Mouse (Mus musculus): ENCODE results near the gene Dnajb5. TPM values are rescaled to one million over a fixed set of nuclear protein-coding genes. Genes with fewer than 3 reads are reported as not detected.
A peak's percentile ranks its signal among the peaks of the same experiment; 100 is the strongest.

The Dnajb5 gene
- polyA plus RNA-seq (2012; rRNA removed): 16.9 and 17.4 TPM in 2 replicates
- 7.4 and 7.6 TPM in 2 replicates for polyA plus RNA-seq (2014; fragmentation: Nextera tagmentation; extraction: Ambion mirVana)

DNA sequence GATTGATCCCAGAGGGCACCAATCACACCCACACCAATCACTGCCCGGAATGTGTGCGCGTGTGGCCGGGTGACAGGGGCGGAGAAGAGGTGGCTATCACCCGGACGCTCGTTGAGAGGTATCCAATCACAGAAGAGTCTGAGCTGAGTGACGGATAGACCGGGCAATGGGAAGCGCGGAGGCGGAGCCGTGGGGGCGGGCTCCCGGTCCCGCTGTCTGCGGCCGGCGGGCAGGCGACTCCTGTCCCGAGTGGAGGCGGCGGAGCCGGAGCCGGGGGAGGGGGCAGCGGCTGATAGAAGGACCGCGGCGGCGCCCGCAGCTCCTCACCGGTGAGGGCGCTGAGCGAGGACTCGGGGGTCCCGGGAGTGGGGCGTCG, at the start of gene Dnajb5:
Gene Dnajb5, plus strand, starts transcription at position 139 of the 376 bp plus-strand sequence.
- WGBS: 2% methylated on average over 38 of the region's 39 CpGs
- peaks cover 9% of the 10 kb centered on the region for H3K4me1 ChIP-seq (ENCODE audit: control insufficient read depth, insufficient read depth, low read length)

DNA sequence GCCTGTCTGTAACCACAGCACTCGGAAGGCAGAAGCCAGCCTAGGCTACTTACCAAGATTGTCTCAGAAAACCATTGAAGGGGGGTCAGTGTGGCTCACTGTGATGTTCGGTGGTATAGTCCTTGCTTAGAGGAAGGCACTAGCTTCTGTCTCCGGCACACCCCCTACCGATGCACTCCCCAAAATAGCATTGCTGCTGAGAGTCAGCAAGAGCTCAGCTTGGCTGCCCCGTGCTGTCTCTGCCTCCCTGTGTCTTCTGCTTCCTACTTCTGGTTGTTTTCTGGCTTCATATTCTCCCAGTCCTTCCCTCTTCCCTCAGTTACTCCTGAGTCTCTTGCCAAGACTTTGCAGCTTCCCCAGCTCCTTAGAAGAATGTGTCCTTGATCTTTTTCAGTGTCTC, 48.7 kb upstream of the Dnajb5 start:
- H3K4me1 ChIP-seq (ENCODE audit: control insufficient read depth, insufficient read depth, low read length): no peaks in the 10 kb centered on the region
- H3K9ac ChIP-seq (ENCODE audit: low read depth, low read length, severe bottlenecking): no peak overlapping the region
- H3K4me3 ChIP-seq (replicated peaks; ENCODE audit: low read length): no peak overlapping the region
- H3K27me3 ChIP-seq (ENCODE audit: control insufficient read depth, insufficient read depth, low read length): no peaks in the 10 kb centered on the region
- TF ChIP-seq POLR2A (IDR thresholded peaks at IDR 0.05; ENCODE audit: borderline replicate concordance, extremely low read depth, insufficient read depth, insufficient read length): no peak
- H3K4me2 ChIP-seq (replicated peaks; ENCODE audit: low read depth, low read length, severe bottlenecking): no peak overlapping the region
- no peaks in the 10 kb centered on the region for H3K9me3 ChIP-seq (ENCODE audit: control insufficient read depth, low read length)
- ATAC-seq (ENCODE audit: low FRiP score, low read depth): no peak
- H3K27ac ChIP-seq (replicated peaks; ENCODE audit: low read depth, low read length): no peak overlapping the region
- DNase-seq (ENCODE audit: low spot score): no peak
- H3K36me3 ChIP-seq (ENCODE audit: control insufficient read depth, insufficient read depth, low read length): no peaks in the 10 kb centered on the region
- 62% methylated on average over 5 of the region's 5 CpGs for WGBS

More for the DNA sequence above, at the start of gene Dnajb5:
- H3K9me3 ChIP-seq (ENCODE audit: control insufficient read depth, low read length): no peaks in the 10 kb centered on the region
- ATAC-seq (ENCODE audit: low FRiP score, low read depth) (peak; percentile 96), DNase-seq (ENCODE audit: low spot score) (peak; percentile 94)
- peaks cover 6% of the 10 kb centered on the region; the same call in 1 of the 2 replicates for H3K27me3 ChIP-seq (ENCODE audit: control insufficient read depth, insufficient read depth, low read length)
- H3K4me3 ChIP-seq (replicated peaks; ENCODE audit: low read length): peak within 1 kb of the TSS; percentile 85
- TF ChIP-seq POLR2A (IDR thresholded peaks at IDR 0.05; ENCODE audit: borderline replicate concordance, extremely low read depth, insufficient read depth, insufficient read length): peak; percentile 83
- no peaks in the 10 kb centered on the region for H3K36me3 ChIP-seq (ENCODE audit: control insufficient read depth, insufficient read depth, low read length)
- peak within 1 kb of the TSS; percentile 75 for H3K4me2 ChIP-seq (replicated peaks; ENCODE audit: low read depth, low read length, severe bottlenecking)
- peak within 1 kb of the TSS; percentile 86 for H3K27ac ChIP-seq (replicated peaks; ENCODE audit: low read depth, low read length)
- peak within 1 kb of the TSS; percentile 89 for H3K9ac ChIP-seq (ENCODE audit: low read depth, low read length, severe bottlenecking)

DNA sequence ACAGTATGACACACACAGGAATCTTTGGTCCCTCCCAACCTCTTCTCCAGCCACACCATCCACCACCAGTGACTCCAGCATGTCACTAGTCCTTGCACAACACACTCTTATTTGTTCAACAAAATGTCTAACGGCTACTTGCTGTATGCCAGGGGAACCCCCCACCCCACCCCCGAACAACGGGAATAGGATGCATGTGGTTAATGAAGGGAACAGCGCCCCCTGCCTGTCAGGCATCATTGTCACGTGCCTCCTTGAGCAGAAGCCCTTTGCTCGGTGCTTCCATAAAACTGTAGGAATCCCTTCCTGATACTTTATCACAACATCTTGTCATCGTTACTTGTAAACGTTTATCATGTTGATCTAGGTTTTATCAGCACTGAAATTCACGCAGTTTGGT, 47.4 kb upstream of the Dnajb5 start:
- ATAC-seq (ENCODE audit: low FRiP score, low read depth) (no peak), DNase-seq (ENCODE audit: low spot score) (no peak)
- Histone ChIP-seq H3K9me3 (ENCODE audit: control insufficient read depth, low read length) (no peaks in the 10 kb centered on the region), H3K4me1 (ENCODE audit: control insufficient read depth, insufficient read depth, low read length) (no peaks in the 10 kb centered on the region), H3K36me3 (ENCODE audit: control insufficient read depth, insufficient read depth, low read length) (no peaks in the 10 kb centered on the region), H3K27ac (replicated peaks; ENCODE audit: low read depth, low read length) (no peak overlapping the region), H3K27me3 (ENCODE audit: control insufficient read depth, insufficient read depth, low read length) (no peaks in the 10 kb centered on the region), H3K4me2 (replicated peaks; ENCODE audit: low read depth, low read length, severe bottlenecking) (no peak overlapping the region), H3K4me3 (replicated peaks; ENCODE audit: low read length) (no peak overlapping the region), H3K9ac (ENCODE audit: low read depth, low read length, severe bottlenecking) (no peak overlapping the region)
- TF ChIP-seq POLR2A (IDR thresholded peaks at IDR 0.05; ENCODE audit: borderline replicate concordance, extremely low read depth, insufficient read depth, insufficient read length): no peak
- 58% methylated on average over 9 of the region's 9 CpGs for WGBS

DNA sequence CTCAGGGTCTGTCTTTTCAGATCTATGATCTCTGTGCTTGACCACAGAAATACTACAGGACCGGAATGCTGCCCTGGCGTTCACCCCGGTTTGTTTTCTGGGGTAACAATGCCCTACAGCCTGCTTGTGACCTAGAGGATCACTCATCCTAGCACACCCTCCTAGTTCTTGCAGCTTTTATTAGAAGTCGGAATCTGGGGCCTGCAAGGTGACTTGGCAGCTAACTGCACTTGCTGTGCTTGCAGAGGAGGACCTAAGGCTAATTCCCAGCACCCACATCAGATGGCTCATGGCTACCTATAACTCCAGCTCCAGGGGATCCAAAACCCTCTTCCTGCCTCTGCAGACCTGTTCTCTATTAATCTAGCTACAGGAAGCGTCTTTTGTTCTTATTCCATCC, 46.9 kb upstream of the Dnajb5 start:
- Histone ChIP-seq H3K36me3 (ENCODE audit: control insufficient read depth, insufficient read depth, low read length) (no peaks in the 10 kb centered on the region), H3K4me2 (replicated peaks; ENCODE audit: low read depth, low read length, severe bottlenecking) (no peak overlapping the region), H3K27me3 (ENCODE audit: control insufficient read depth, insufficient read depth, low read length) (no peaks in the 10 kb centered on the region), H3K27ac (replicated peaks; ENCODE audit: low read depth, low read length) (no peak overlapping the region), H3K9ac (ENCODE audit: low read depth, low read length, severe bottlenecking) (no peak overlapping the region), H3K4me3 (replicated peaks; ENCODE audit: low read length) (no peak overlapping the region), H3K4me1 (ENCODE audit: control insufficient read depth, insufficient read depth, low read length) (no peaks in the 10 kb centered on the region), H3K9me3 (ENCODE audit: control insufficient read depth, low read length) (no peaks in the 10 kb centered on the region)
- ATAC-seq (ENCODE audit: low FRiP score, low read depth): no peak
- no peak for DNase-seq (ENCODE audit: low spot score)
- no peak for TF ChIP-seq POLR2A (IDR thresholded peaks at IDR 0.05; ENCODE audit: borderline replicate concordance, extremely low read depth, insufficient read depth, insufficient read length)
- WGBS: 90% methylated on average over 5 of the region's 5 CpGs

DNA sequence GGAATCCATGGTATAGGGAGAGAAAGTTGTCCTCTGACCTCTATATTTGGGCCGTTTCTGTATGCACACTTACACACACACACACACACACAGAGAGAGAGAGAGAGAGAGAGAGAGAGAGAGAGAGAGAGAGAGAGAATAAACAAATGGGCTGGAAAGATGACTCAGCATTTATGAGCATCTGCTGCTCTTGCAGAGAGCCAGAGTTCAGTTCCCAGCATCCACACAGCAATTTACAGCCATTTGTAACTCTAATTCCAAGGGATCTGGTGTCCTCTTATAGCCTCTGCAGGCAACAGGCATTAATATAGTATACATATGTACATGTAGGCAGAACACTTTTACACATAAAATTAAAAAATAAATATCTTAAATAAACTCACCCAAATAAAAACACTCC, 45.7 kb upstream of the Dnajb5 start:
- Histone ChIP-seq H3K9ac (ENCODE audit: low read depth, low read length, severe bottlenecking) (no peak overlapping the region), H3K4me2 (replicated peaks; ENCODE audit: low read depth, low read length, severe bottlenecking) (no peak overlapping the region), H3K27ac (replicated peaks; ENCODE audit: low read depth, low read length) (no peak overlapping the region), H3K4me1 (ENCODE audit: control insufficient read depth, insufficient read depth, low read length) (no peaks in the 10 kb centered on the region), H3K9me3 (ENCODE audit: control insufficient read depth, low read length) (no peaks in the 10 kb centered on the region), H3K4me3 (replicated peaks; ENCODE audit: low read length) (no peak overlapping the region), H3K27me3 (ENCODE audit: control insufficient read depth, insufficient read depth, low read length) (no peaks in the 10 kb centered on the region), H3K36me3 (ENCODE audit: control insufficient read depth, insufficient read depth, low read length) (no peaks in the 10 kb centered on the region)
- DNase-seq (ENCODE audit: low spot score): no peak
- 67% methylated on average over 1 of the region's 1 CpGs for WGBS
- no peak for TF ChIP-seq POLR2A (IDR thresholded peaks at IDR 0.05; ENCODE audit: borderline replicate concordance, extremely low read depth, insufficient read depth, insufficient read length)
- no peak for ATAC-seq (ENCODE audit: low FRiP score, low read depth)

DNA sequence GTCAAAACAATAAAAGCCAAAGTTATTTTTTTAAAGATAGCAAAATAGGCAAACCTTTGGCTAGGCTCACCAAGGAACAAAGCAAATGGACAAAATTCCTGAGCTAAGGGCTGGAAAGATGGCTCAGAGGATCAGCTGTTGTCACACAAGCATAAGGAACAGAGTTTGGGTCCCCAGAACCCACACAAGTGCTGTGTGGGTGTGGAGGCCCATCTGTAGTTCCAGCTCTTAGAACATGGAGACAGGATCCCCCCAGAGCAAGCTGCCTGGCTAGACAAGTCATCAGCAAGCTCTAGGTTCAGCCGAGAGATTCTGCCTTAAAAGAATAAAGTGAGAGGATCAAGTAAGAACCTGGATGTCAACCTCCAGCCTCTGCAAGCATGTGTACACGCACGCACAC, 45.1 kb upstream of the Dnajb5 start:
- ATAC-seq (ENCODE audit: low FRiP score, low read depth): no peak
- Histone ChIP-seq H3K9me3 (ENCODE audit: control insufficient read depth, low read length) (no peaks in the 10 kb centered on the region), H3K4me1 (ENCODE audit: control insufficient read depth, insufficient read depth, low read length) (no peaks in the 10 kb centered on the region), H3K27me3 (ENCODE audit: control insufficient read depth, insufficient read depth, low read length) (no peaks in the 10 kb centered on the region), H3K4me2 (replicated peaks; ENCODE audit: low read depth, low read length, severe bottlenecking) (no peak overlapping the region), H3K4me3 (replicated peaks; ENCODE audit: low read length) (no peak overlapping the region), H3K36me3 (ENCODE audit: control insufficient read depth, insufficient read depth, low read length) (no peaks in the 10 kb centered on the region), H3K27ac (replicated peaks; ENCODE audit: low read depth, low read length) (no peak overlapping the region), H3K9ac (ENCODE audit: low read depth, low read length, severe bottlenecking) (no peak overlapping the region)
- DNase-seq (ENCODE audit: low spot score): no peak
- 88% methylated on average over 3 of the region's 3 CpGs for WGBS
- TF ChIP-seq POLR2A (IDR thresholded peaks at IDR 0.05; ENCODE audit: borderline replicate concordance, extremely low read depth, insufficient read depth, insufficient read length): no peak
